Mouse (Mus musculus) adrenal gland, adult (tissue): ENCODE data around the gene Pik3r4.
"Not testable (repeated sequence)": the region's sequence is repeated elsewhere in the genome, so short reads cannot be mapped to it uniquely, and the experiment has no call there.

ENCODE experiments used
- DNase-seq, 2 experiments: peaks; one replicate each; pipeline ENCODE4 v3.0.0; 2022 to 2023; ENCODE audit warnings: low spot score in 1 of 2; ENCODE audit not compliant: inconsistent age in 2 of 2

Pik3r4 gene

GRCm38 (mm10) chr9:105642460-105643371 lies at the start of gene Pik3r4:
Gene Pik3r4 (plus strand): TSS chr9:105642978.
- peak; percentile 88 to 96 for DNase-seq

GRCm38 (mm10) chr9:105598906-105599305 lies 43.9 kb upstream of the Pik3r4 start:
- DNase-seq: no peak

GRCm38 (mm10) chr9:105611980-105612771 lies 30.6 kb upstream of the Pik3r4 start:
- DNase-seq: no peak

GRCm38 (mm10) chr9:105612919-105613318 lies 29.9 kb upstream of the Pik3r4 start:
- peak in 1 of 2 experiments; percentile 29 for DNase-seq

- DNase-seq: no peak
These were observed 26.8 kb upstream of the Pik3r4 start for GRCm38 (mm10) chr9:105615952-105616351.

GRCm38 (mm10) chr9:105617274-105617673 lies 25.5 kb upstream of the Pik3r4 start:
- DNase-seq: peak; percentile 41 to 84

GRCm38 (mm10) chr9:105633961-105634360 lies 8.8 kb upstream of the Pik3r4 start:
- DNase-seq: no peak

GRCm38 (mm10) chr9:105641377-105641776 lies 1.4 kb upstream of the Pik3r4 start:
- not testable (repeated sequence) for DNase-seq

GRCm38 (mm10) chr9:105656189-105656588 lies 13.4 kb downstream of the Pik3r4 start:
- no peak for DNase-seq

GRCm38 (mm10) chr9:105658216-105658615 lies 15.4 kb downstream of the Pik3r4 start:
- DNase-seq: no peak

GRCm38 (mm10) chr9:105659877-105660276 lies 17.1 kb downstream of the Pik3r4 start:
- no peak for DNase-seq

- no peak for DNase-seq
These were observed 22.5 kb downstream of the Pik3r4 start for GRCm38 (mm10) chr9:105665269-105665668.

GRCm38 (mm10) chr9:105670916-105671315 lies 28.1 kb downstream of the Pik3r4 start:
- DNase-seq: no peak

- DNase-seq: peak in 1 of 2 experiments; percentile 59
These were observed 29.3 kb downstream of the Pik3r4 start for GRCm38 (mm10) chr9:105672032-105672431.

- DNase-seq: no peak
These were observed 33.2 kb downstream of the Pik3r4 start for GRCm38 (mm10) chr9:105675941-105676340.

- no peak for DNase-seq
These were observed 38.6 kb downstream of the Pik3r4 start for GRCm38 (mm10) chr9:105681386-105681785.

- DNase-seq: no peak
These were observed 41.9 kb downstream of the Pik3r4 start for GRCm38 (mm10) chr9:105684549-105685165.

- DNase-seq: no peak
These were observed 46.7 kb downstream of the Pik3r4 start for GRCm38 (mm10) chr9:105689485-105689884.

- no peak for DNase-seq
These were observed 49.7 kb downstream of the Pik3r4 start for GRCm38 (mm10) chr9:105692472-105692871.

- no peak for DNase-seq
These were observed 50.3 kb downstream of the Pik3r4 start for GRCm38 (mm10) chr9:105693056-105693455.

- DNase-seq: peak; percentile 81 to 95
These were observed 51.1 kb downstream of the Pik3r4 start for GRCm38 (mm10) chr9:105693854-105694253.
